Mouse (Mus musculus) neural tube, embryonic 15.5 days (tissue): ENCODE results near the gene Tcn2. TPM values are rescaled to one million over a fixed set of nuclear protein-coding genes. Genes with fewer than 3 reads are reported as not detected.

Experiments used
- ATAC-seq: fragments of 200-750 bp; cut with Nextera tagmentation; 2 replicates; pipeline ENCODE4 v1.8.0; 2017; ENCODE audit warnings: mild to moderate bottlenecking, moderate TSS enrichment, moderate library complexity; ENCODE audit not compliant: low FRiP score
- H3K27ac ChIP-seq: fragments of 300-500 bp; sonication (generic); replicated peaks from 2 replicates; pipeline ENCODE4 v1.5.1; 2015; ENCODE audit warnings: mild to moderate bottlenecking, inconsistent platforms
- H3K27me3 ChIP-seq: fragments of 300-500 bp; sonication (generic); replicated peaks from 2 replicates; pipeline ENCODE4 v1.6.1; 2015; ENCODE audit warnings: inconsistent platforms
- H3K36me3 ChIP-seq: fragments of 300-500 bp; sonication (generic); 2 replicates; pipeline ENCODE4 v1.6.1; 2015; ENCODE audit warnings: inconsistent platforms
- H3K4me1 ChIP-seq: fragments of 300-500 bp; sonication (generic); 2 replicates; pipeline ENCODE4 v1.6.1; 2015; ENCODE audit warnings: inconsistent platforms
- H3K4me2 ChIP-seq: fragments of 300-500 bp; sonication (generic); 2 replicates; pipeline ENCODE4 v1.6.1; 2015; ENCODE audit warnings: inconsistent platforms, mild to moderate bottlenecking, moderate library complexity
- H3K4me3 ChIP-seq: fragments of 300-500 bp; sonication (generic); replicated peaks from 2 replicates; pipeline ENCODE4 v1.5.1; 2015; ENCODE audit warnings: mild to moderate bottlenecking, inconsistent platforms
- H3K9ac ChIP-seq: fragments of 300-500 bp; sonication (generic); replicated peaks from 2 replicates; pipeline ENCODE4 v1.6.1; 2015; ENCODE audit warnings: mild to moderate bottlenecking, inconsistent platforms
- H3K9me3 ChIP-seq: fragments of 300-500 bp; sonication (generic); replicated peaks from 2 replicates; pipeline ENCODE4 v1.6.1; 2016; ENCODE audit warnings: inconsistent platforms
- WGBS: fragments of 180-500 bp; shearing (Covaris S2); methylation state at CpG from one replicate; pipeline ENCODE4 v1.1.7; 2015; ENCODE audit warnings: mixed read lengths; 5-methylcytosine and 5-hydroxymethylcytosine counted together
- polyA plus RNA-seq: library from polyadenylated mRNA; unstranded; fragments of >200 nt; fragmentation: Nextera tagmentation; extraction: Ambion mirVana; gene quantifications from 2 replicates; pipeline ENCODE4 v1.2.1, GENCODE M21; 2015

Tcn2 gene
- polyA plus RNA-seq, 1 experiment from 2014 or later: 24.6 TPM

- Histone ChIP-seq H3K36me3 (no peaks in the 10 kb centered on the region), H3K9ac (no peak overlapping the region), H3K9me3 (no peaks in the 10 kb centered on the region), H3K4me3 (no peak overlapping the region), H3K27me3 (no peaks in the 10 kb centered on the region; the same call in 1 of the 2 replicates), H3K4me1 (peaks cover 5% of the 10 kb centered on the region; the same call in 1 of the 2 replicates), H3K27ac (no peak overlapping the region), H3K4me2 (no peak overlapping the region)
- 76% methylated on average over 5 of the region's 5 CpGs for WGBS
- no peak for ATAC-seq
Measured at GRCm38 (mm10) chr11:3887331-3887730, 44.6 kb downstream of the Tcn2 start.

DNA sequence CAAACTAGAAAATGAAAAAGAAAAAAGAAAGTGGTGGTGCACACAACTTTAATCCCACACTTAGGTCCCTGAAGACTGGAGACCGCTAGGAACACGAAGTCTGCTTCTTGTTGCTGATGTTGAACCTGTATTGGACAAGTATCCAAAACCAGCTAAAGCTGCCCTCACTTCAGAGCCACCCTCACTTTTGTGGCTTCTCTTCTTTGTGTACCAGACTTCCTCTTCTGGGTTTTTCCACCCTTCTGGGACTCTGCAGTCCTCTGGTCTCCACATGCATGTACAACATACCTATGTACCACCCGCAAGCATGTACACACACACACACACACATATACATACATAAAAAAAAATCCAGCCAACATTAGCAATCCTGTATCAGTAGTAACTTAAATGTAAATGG, 48.2 kb downstream of the Tcn2 start:
- WGBS: 85% methylated on average over 3 of the region's 3 CpGs

DNA sequence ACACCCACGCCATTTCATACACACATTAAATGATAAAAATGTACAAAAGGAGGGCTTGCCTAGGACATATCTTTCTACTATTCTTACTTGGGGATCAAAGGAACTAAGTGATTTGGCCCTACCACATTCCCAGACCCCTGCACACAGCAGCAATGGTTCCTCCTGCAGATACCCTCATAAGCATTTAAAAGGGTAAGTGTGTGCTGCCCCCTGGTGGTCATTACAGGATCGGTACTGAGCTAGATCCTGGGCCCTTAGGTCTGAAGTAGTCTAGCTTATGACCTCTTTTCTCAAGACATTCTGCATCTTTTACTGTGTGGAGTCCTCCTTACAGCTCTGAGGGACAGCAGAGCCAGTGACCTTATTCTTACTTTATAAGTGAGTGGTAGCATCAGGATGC, 52.1 kb downstream of the Tcn2 start:
- Histone ChIP-seq H3K9ac (no peak overlapping the region), H3K27ac (no peak overlapping the region), H3K4me2 (no peak overlapping the region), H3K4me1 (peaks cover 5% of the 10 kb centered on the region; the same call in 1 of the 2 replicates), H3K4me3 (no peak overlapping the region), H3K9me3 (no peaks in the 10 kb centered on the region), H3K36me3 (no peaks in the 10 kb centered on the region), H3K27me3 (no peaks in the 10 kb centered on the region; the same call in 1 of the 2 replicates)
- ATAC-seq: no peak
- 43% methylated on average over 2 of the region's 2 CpGs for WGBS

More for the DNA sequence above, 48.2 kb downstream of the Tcn2 start:
- Histone ChIP-seq H3K27ac (no peak overlapping the region), H3K27me3 (no peaks in the 10 kb centered on the region; the same call in 1 of the 2 replicates), H3K9me3 (no peaks in the 10 kb centered on the region), H3K9ac (no peak overlapping the region), H3K4me3 (no peak overlapping the region), H3K4me2 (no peak overlapping the region), H3K36me3 (no peaks in the 10 kb centered on the region), H3K4me1 (peaks cover 5% of the 10 kb centered on the region; the same call in 1 of the 2 replicates)
- ATAC-seq: no peak

DNA sequence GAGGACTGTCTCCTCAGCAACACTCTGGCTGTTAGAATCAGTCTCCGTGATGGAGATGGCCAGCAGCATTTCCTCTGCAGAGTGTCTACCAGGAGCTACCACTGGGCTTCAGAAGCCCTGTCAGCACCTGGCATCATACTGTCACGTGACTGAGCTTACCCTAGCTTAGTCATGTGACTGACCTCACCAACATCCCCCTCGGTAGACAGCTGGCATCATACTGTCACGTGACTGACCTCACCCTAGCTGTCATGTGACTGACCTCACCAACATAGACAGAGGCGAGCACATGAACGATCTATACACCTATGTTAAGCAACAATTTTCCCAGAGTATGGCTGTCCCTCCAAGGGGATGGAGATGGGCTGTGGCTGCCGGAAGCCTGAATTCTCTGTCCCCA, 53.3 kb downstream of the Tcn2 start:
- H3K9me3 ChIP-seq: no peaks in the 10 kb centered on the region
- H3K4me3 ChIP-seq: no peak overlapping the region
- ATAC-seq: no peak
- no peaks in the 10 kb centered on the region; the same call in 1 of the 2 replicates for H3K27me3 ChIP-seq
- H3K4me2 ChIP-seq: no peak overlapping the region
- 85% methylated on average over 7 of the region's 7 CpGs for WGBS
- no peak overlapping the region for H3K9ac ChIP-seq
- no peaks in the 10 kb centered on the region for H3K4me1 ChIP-seq
- no peak overlapping the region for H3K27ac ChIP-seq
- H3K36me3 ChIP-seq: no peaks in the 10 kb centered on the region

- H3K9me3 ChIP-seq: no peaks in the 10 kb centered on the region
- H3K36me3 ChIP-seq: no peaks in the 10 kb centered on the region
- no peaks in the 10 kb centered on the region for H3K4me1 ChIP-seq
- no peak overlapping the region for H3K4me3 ChIP-seq
- no peak overlapping the region for H3K4me2 ChIP-seq
- no peak overlapping the region for H3K27ac ChIP-seq
- H3K9ac ChIP-seq: no peak overlapping the region
- no peaks in the 10 kb centered on the region; the same call in 1 of the 2 replicates for H3K27me3 ChIP-seq
- 78% methylated on average over 6 of the region's 6 CpGs for WGBS
- no peak for ATAC-seq
Measured at GRCm38 (mm10) chr11:3876419-3876818, 55.5 kb downstream of the Tcn2 start.

Other genes with a start within 250 kb of the Tcn2 start
- 28.8 and 33.9 TPM in 2 replicates for gene Osbp2, start 68.3 kb downstream of the Tcn2 start, polyA plus RNA-seq
- gene 4921536K21Rik, start 37.1 kb downstream of the Tcn2 start, polyA plus RNA-seq: 0.38 and 0.49 TPM in 2 replicates
- 21.9 and 22.2 TPM in 2 replicates for gene Dusp18, start 36.9 kb downstream of the Tcn2 start, polyA plus RNA-seq
- gene Slc35e4, start 17.5 kb downstream of the Tcn2 start, polyA plus RNA-seq: 16.5 and 19.8 TPM in 2 replicates
- 48.1 and 64.4 TPM in 2 replicates for gene Pes1, start 31.8 kb upstream of the Tcn2 start, polyA plus RNA-seq
- gene 4930556J24Rik, start 44.6 kb upstream of the Tcn2 start, polyA plus RNA-seq: not detected in 2 replicates
- gene Gal3st1, start 51.5 kb upstream of the Tcn2 start, polyA plus RNA-seq: 10.5 and 12.1 TPM in 2 replicates
- 0.15 TPM in 1 of 2 replicates, not detected in the other for gene Sec14l4, start 99.3 kb upstream of the Tcn2 start, polyA plus RNA-seq
- 0.19 and 0.40 TPM in 2 replicates for gene Sec14l3, start 132.7 kb upstream of the Tcn2 start, polyA plus RNA-seq
- gene Mtfp1, start 163.3 kb upstream of the Tcn2 start, polyA plus RNA-seq: 13.1 and 14.3 TPM in 2 replicates
- gene Sec14l2, start 191.3 kb upstream of the Tcn2 start, polyA plus RNA-seq: 3.7 and 4.5 TPM in 2 replicates
- 40.2 and 44.9 TPM in 2 replicates for gene Rnf215, start 203.0 kb upstream of the Tcn2 start, polyA plus RNA-seq
- 7.5 and 10.0 TPM in 2 replicates for gene Ccdc157, start 228.1 kb upstream of the Tcn2 start, polyA plus RNA-seq
- gene Sf3a1, start 228.2 kb upstream of the Tcn2 start, polyA plus RNA-seq: 41.8 and 47.4 TPM in 2 replicates